Mouse (Mus musculus) stomach, postnatal 0 days (tissue): ENCODE measurements around the gene Ptgis. TPM values are rescaled to one million over a fixed set of nuclear protein-coding genes. Genes with fewer than 3 reads are reported as not detected.
A peak's percentile ranks its signal among the peaks of the same experiment; 100 is the strongest.

Experiments
- ATAC-seq: fragments of 200-750 bp; cut with Nextera tagmentation; 2 replicates; pipeline ENCODE4 v1.8.0; 2017; ENCODE audit not compliant: low FRiP score, low TSS enrichment
- DNase-seq: peaks from one replicate; pipeline ENCODE4 v3.0.0-alpha.2; 2016; ENCODE audit warnings: low spot score
- H3K27ac ChIP-seq: fragments of 300-500 bp; sonication (generic); replicated peaks from 2 replicates; pipeline ENCODE4 v1.5.1; 2014; ENCODE audit warnings: mild to moderate bottlenecking, control low read depth
- H3K27me3 ChIP-seq: fragments of 300-500 bp; sonication (generic); 2 replicates; pipeline ENCODE4 v1.6.1; 2014; ENCODE audit warnings: low read length; ENCODE audit not compliant: control insufficient read depth, insufficient read depth
- H3K36me3 ChIP-seq: fragments of 300-500 bp; sonication (generic); 2 replicates; pipeline ENCODE4 v1.6.1; 2014; ENCODE audit warnings: low read length, mixed read lengths; ENCODE audit not compliant: control insufficient read depth, insufficient read depth
- H3K4me1 ChIP-seq: fragments of 300-500 bp; sonication (generic); replicated peaks from 2 replicates; pipeline ENCODE4 v1.6.1; 2014; ENCODE audit warnings: antibody characterized with exemption; ENCODE audit not compliant: control insufficient read depth, insufficient read depth
- H3K4me2 ChIP-seq: fragments of 300-500 bp; sonication (generic); replicated peaks from 2 replicates; pipeline ENCODE4 v1.6.1; 2014; ENCODE audit warnings: low read depth, mild to moderate bottlenecking, control low read depth, moderate library complexity
- H3K4me3 ChIP-seq: fragments of 300-500 bp; sonication (generic); 2 replicates; pipeline ENCODE4 v1.5.1; 2014; ENCODE audit warnings: low read depth, low read length, control low read depth
- H3K9ac ChIP-seq: fragments of 300-500 bp; sonication (generic); 2 replicates; pipeline ENCODE4 v1.6.1; 2014; ENCODE audit warnings: mild to moderate bottlenecking, low read length, control low read depth, mixed read lengths
- H3K9me3 ChIP-seq: fragments of 300-500 bp; sonication (generic); 2 replicates; pipeline ENCODE4 v1.6.1; 2016; ENCODE audit warnings: low read length; ENCODE audit not compliant: control insufficient read depth
- CTCF ChIP-seq: IDR thresholded peaks from 2 replicates; pipeline ENCODE4 v1.5.1; 2016; ENCODE audit warnings: antibody characterized with exemption, low read depth, mild to moderate bottlenecking, moderate library complexity
- EP300 ChIP-seq: optimal IDR thresholded peaks from 2 replicates; pipeline ENCODE3; 2016; ENCODE audit warnings: antibody characterized with exemption
- WGBS: fragments of 180-500 bp; shearing (Covaris S2); extraction: QIAGEN DNeasy Blood & Tissue Kit; methylation state at CpG from one replicate; pipeline ENCODE4 v1.1.7; 2014; 5-methylcytosine and 5-hydroxymethylcytosine counted together
- polyA plus RNA-seq: library from polyadenylated mRNA; unstranded; fragments of >200 nt; fragmentation: Nextera tagmentation; extraction: Ambion mirVana; gene quantifications from 2 replicates; pipeline ENCODE4 v1.2.1, GENCODE M21; 2015

The Ptgis gene
- polyA plus RNA-seq, 1 experiment from 2014 or later = 26.7 TPM

GRCm38 (mm10) chr2:167179301-167179700 lies 61.1 kb downstream of the Ptgis start:
- no peak for DNase-seq
- Histone ChIP-seq H3K4me3 (no peak overlapping the region), H3K27me3 (no peaks in the 10 kb centered on the region), H3K4me1 (no peaks in the 10 kb centered on the region), H3K4me2 (no peak overlapping the region), H3K36me3 (no peaks in the 10 kb centered on the region), H3K9ac (no peak overlapping the region), H3K9me3 (no peaks in the 10 kb centered on the region), H3K27ac (no peak overlapping the region)
- 88% methylated on average over 10 of the region's 10 CpGs for WGBS
- no peak for ATAC-seq
- no peak for TF ChIP-seq CTCF
- TF ChIP-seq EP300 = no peak

GRCm38 (mm10) chr2:167177231-167177641 lies 63.2 kb downstream of the Ptgis start:
- Histone ChIP-seq H3K4me2 (no peak overlapping the region), H3K9me3 (no peaks in the 10 kb centered on the region), H3K9ac (no peak overlapping the region), H3K4me1 (no peaks in the 10 kb centered on the region), H3K36me3 (no peaks in the 10 kb centered on the region), H3K27me3 (no peaks in the 10 kb centered on the region), H3K4me3 (no peak overlapping the region), H3K27ac (no peak overlapping the region)
- TF ChIP-seq CTCF = no peak
- no peak for TF ChIP-seq EP300
- DNase-seq (no peak), ATAC-seq (no peak)
- 34% methylated on average over 10 of the region's 10 CpGs for WGBS

- DNase-seq = no peak
Observed at GRCm38 (mm10) chr2:167175284-167175683, 65.1 kb downstream of the Ptgis start.

GRCm38 (mm10) chr2:167173051-167173875 lies 67.1 kb downstream of the Ptgis start:
- H3K27me3 ChIP-seq = no peaks in the 10 kb centered on the region
- H3K9me3 ChIP-seq = no peaks in the 10 kb centered on the region
- no peak overlapping the region for H3K4me3 ChIP-seq
- ATAC-seq (peak; percentile 72), DNase-seq (peak; percentile 23)
- H3K27ac ChIP-seq = peak overlapping the region; percentile 82
- TF ChIP-seq CTCF (no peak), EP300 (no peak)
- no peaks in the 10 kb centered on the region; the same call in 1 of the 2 replicates for H3K4me1 ChIP-seq
- H3K4me2 ChIP-seq = no peak overlapping the region
- 64% methylated on average over 5 of the region's 5 CpGs for WGBS
- no peaks in the 10 kb centered on the region for H3K36me3 ChIP-seq
- no peak overlapping the region for H3K9ac ChIP-seq

More at GRCm38 (mm10) chr2:167175284-167175683, 65.1 kb downstream of the Ptgis start:
- H3K4me3 ChIP-seq = no peak overlapping the region
- H3K36me3 ChIP-seq = no peaks in the 10 kb centered on the region
- no peak for ATAC-seq
- no peaks in the 10 kb centered on the region for H3K4me1 ChIP-seq
- no peaks in the 10 kb centered on the region for H3K9me3 ChIP-seq
- TF ChIP-seq EP300 = no peak
- TF ChIP-seq CTCF = no peak
- H3K27me3 ChIP-seq = no peaks in the 10 kb centered on the region
- no peak overlapping the region for H3K27ac ChIP-seq
- 90% methylated on average over 6 of the region's 6 CpGs for WGBS
- H3K9ac ChIP-seq = no peak overlapping the region
- H3K4me2 ChIP-seq = no peak overlapping the region

- ATAC-seq (peak; percentile 62; the same call in 1 of the 2 replicates), DNase-seq (peak; percentile 17)
- Histone ChIP-seq H3K27ac (peak overlapping the region; percentile 35; the same call in 1 of the 2 replicates), H3K4me3 (no peak overlapping the region), H3K9ac (no peak overlapping the region), H3K4me2 (no peak overlapping the region), H3K36me3 (no peaks in the 10 kb centered on the region), H3K27me3 (no peaks in the 10 kb centered on the region), H3K4me1 (no peaks in the 10 kb centered on the region; the same call in 1 of the 2 replicates), H3K9me3 (no peaks in the 10 kb centered on the region)
- no peak for TF ChIP-seq EP300
- no peak for TF ChIP-seq CTCF
- WGBS = 34% methylated on average over 11 of the region's 11 CpGs
Observed at GRCm38 (mm10) chr2:167167515-167168212, 72.7 kb downstream of the Ptgis start.
